Mouse (Mus musculus) E14TG2a.4 (cell line): ENCODE data around the gene Cage1.

ENCODE experiments used
- CTCF ChIP-seq: conservative IDR thresholded peaks from 2 replicates; pipeline ENCODE4 v1.5.1; 2014; ENCODE audit warnings: low read length
- POU5F1 ChIP-seq: IDR thresholded peaks from 2 replicates; pipeline ENCODE4 v1.6.1; 2014; ENCODE audit warnings: low read length, borderline replicate concordance

GRCm38 (mm10) chr13:38037044-38037687, at the start of gene Cage1:
- TF ChIP-seq CTCF: no peak
- TF ChIP-seq POU5F1: no peak
